Mouse (Mus musculus): ENCODE results near the gene Cux2.

The Cux2 gene

GRCm38 (mm10) chr5:121815867-121816380 is 234.0 kb downstream of the Cux2 start:
- DNase-seq = peak; percentile 12 to 29

- peak; percentile 79 to 82 for DNase-seq
These were observed 234.8 kb downstream of the Cux2 start for GRCm38 (mm10) chr5:121815067-121815466.

- DNase-seq = no peak
These were observed 236.2 kb downstream of the Cux2 start for GRCm38 (mm10) chr5:121813744-121814143.

- DNase-seq = no peak
These were observed 237.2 kb downstream of the Cux2 start for GRCm38 (mm10) chr5:121812526-121813243.

GRCm38 (mm10) chr5:121811485-121811931 is 238.4 kb downstream of the Cux2 start:
- DNase-seq = peak; percentile 57 to 62

- DNase-seq = peak in 1 of 2 experiments; percentile 26
These were observed 239.4 kb downstream of the Cux2 start for GRCm38 (mm10) chr5:121810331-121811151.

GRCm38 (mm10) chr5:121809667-121810224 is 240.2 kb downstream of the Cux2 start:
- peak in 1 of 2 experiments; percentile 62 for DNase-seq

- DNase-seq = no peak
These were observed 241.7 kb downstream of the Cux2 start for GRCm38 (mm10) chr5:121808202-121808601.

- peak in 1 of 2 experiments; percentile 22 for DNase-seq
These were observed 242.7 kb downstream of the Cux2 start for GRCm38 (mm10) chr5:121807186-121807585.
